Mouse (Mus musculus) thymus, adult 2 months (tissue): Measurements from ENCODE around the gene Zfyve28. TPM values are rescaled to one million over a fixed set of nuclear protein-coding genes. Genes with fewer than 3 reads are reported as not detected.

Experiments
- DNase-seq: peaks from one replicate; pipeline ENCODE4 v3.0.0; 2021
- H3K27ac ChIP-seq: fragments of 200-500 bp; 2 replicates; pipeline ENCODE4 v1.5.1; 2012; ENCODE audit warnings: low read length, control low read depth; ENCODE audit not compliant: control insufficient read depth, insufficient read depth
- H3K27me3 ChIP-seq: fragments of 200-500 bp; 2 replicates; pipeline ENCODE4 v1.6.1; 2012; ENCODE audit warnings: mild to moderate bottlenecking, low read length, moderate library complexity, mixed read lengths; ENCODE audit not compliant: control insufficient read depth, insufficient read depth
- H3K36me3 ChIP-seq: fragments of 200-500 bp; 2 replicates; pipeline ENCODE4 v1.6.1; 2012; ENCODE audit warnings: mild to moderate bottlenecking, low read length, moderate library complexity; ENCODE audit not compliant: control insufficient read depth, insufficient read depth
- H3K4me1 ChIP-seq: fragments of 200-500 bp; replicated peaks from 2 replicates; pipeline ENCODE4 v1.6.1; 2012; ENCODE audit warnings: low read length; ENCODE audit not compliant: control insufficient read depth, insufficient read depth
- H3K4me3 ChIP-seq: fragments of 200-500 bp; 2 replicates; pipeline ENCODE4 v1.5.1; 2012; ENCODE audit warnings: mild to moderate bottlenecking, low read length, control low read depth, moderate library complexity; ENCODE audit not compliant: control insufficient read depth, insufficient read depth
- CTCF ChIP-seq: fragments of 200-500 bp; IDR thresholded peaks from 2 replicates; pipeline ENCODE4 v1.5.1; 2012; ENCODE audit warnings: mild to moderate bottlenecking, control low read depth, low read length, moderate library complexity, borderline replicate concordance; ENCODE audit not compliant: control insufficient read depth, poor library complexity, insufficient read depth; ENCODE audit errors: extremely low read depth
- POLR2A ChIP-seq: fragments of 200-500 bp; IDR thresholded peaks from 2 replicates; pipeline ENCODE4 v1.6.1; 2012; ENCODE audit warnings: mild to moderate bottlenecking, low read length, control low read depth, moderate library complexity; ENCODE audit not compliant: control insufficient read depth, poor library complexity, insufficient read depth; ENCODE audit errors: extremely low read depth
- WGBS: fragments of 180-500 bp; shearing (Covaris S2); methylation state at CpG from one replicate; pipeline ENCODE4 v1.1.7; 2018; 5-methylcytosine and 5-hydroxymethylcytosine counted together
- polyA plus RNA-seq: library from polyadenylated mRNA; depleted of rRNA; stranded (reverse); fragments of >200 nt; gene quantifications from 2 replicates; pipeline ENCODE4 v1.2.3, GENCODE M21; 2012

Zfyve28 gene
- polyA plus RNA-seq, 1 experiment, result 39.1 TPM

GRCm38 (mm10) chr5:34230599-34231485, 57.4 kb downstream of the Zfyve28 start:
- H3K27me3 ChIP-seq, result no peaks in the 10 kb centered on the region
- peak overlapping the region; percentile 12; the same call in 1 of the 2 replicates for H3K4me3 ChIP-seq
- TF ChIP-seq CTCF (0 out of 2 replicates have a peak, but pooled peaks have one; percentile 12), POLR2A (no peak)
- 38% methylated on average over 9 of the region's 9 CpGs for WGBS
- H3K27ac ChIP-seq, result peak overlapping the region; percentile 98
- peaks cover 70% of the 10 kb centered on the region for H3K4me1 ChIP-seq
- no peaks in the 10 kb centered on the region for H3K36me3 ChIP-seq
- peak; percentile 33 for DNase-seq

GRCm38 (mm10) chr5:34229503-34229902, 58.7 kb downstream of the Zfyve28 start:
- no peak for DNase-seq
- peaks cover 61% of the 10 kb centered on the region for H3K4me1 ChIP-seq
- peak overlapping the region; percentile 40 for H3K27ac ChIP-seq
- WGBS, result 97% methylated on average over 5 of the region's 5 CpGs
- H3K4me3 ChIP-seq, result no peak overlapping the region
- no peaks in the 10 kb centered on the region for H3K36me3 ChIP-seq
- no peaks in the 10 kb centered on the region for H3K27me3 ChIP-seq
- TF ChIP-seq CTCF (no peak), POLR2A (no peak)

- H3K4me1 ChIP-seq, result peaks cover 33% of the 10 kb centered on the region
- 94% methylated on average over 2 of the region's 2 CpGs for WGBS
- H3K4me3 ChIP-seq, result no peak overlapping the region
- no peak for TF ChIP-seq POLR2A
- TF ChIP-seq CTCF, result no peak
- no peaks in the 10 kb centered on the region for H3K27me3 ChIP-seq
- no peaks in the 10 kb centered on the region for H3K36me3 ChIP-seq
- no peak for DNase-seq
- H3K27ac ChIP-seq, result no peak overlapping the region
Observed at GRCm38 (mm10) chr5:34225516-34225915, 62.7 kb downstream of the Zfyve28 start.

GRCm38 (mm10) chr5:34224515-34224914, 63.7 kb downstream of the Zfyve28 start:
- no peak for DNase-seq
- Histone ChIP-seq H3K27me3 (no peaks in the 10 kb centered on the region), H3K4me1 (peaks cover 24% of the 10 kb centered on the region), H3K36me3 (no peaks in the 10 kb centered on the region), H3K27ac (no peak overlapping the region), H3K4me3 (no peak overlapping the region)
- TF ChIP-seq POLR2A, result no peak
- no peak for TF ChIP-seq CTCF
- 71% methylated on average over 5 of the region's 5 CpGs for WGBS

GRCm38 (mm10) chr5:34220001-34220400, 68.2 kb downstream of the Zfyve28 start:
- TF ChIP-seq POLR2A (no peak), CTCF (no peak)
- H3K4me1 ChIP-seq, result peaks cover 29% of the 10 kb centered on the region

GRCm38 (mm10) chr5:34218672-34219071, 69.6 kb downstream of the Zfyve28 start:
- Histone ChIP-seq H3K27ac (no peak overlapping the region), H3K4me1 (peaks cover 21% of the 10 kb centered on the region), H3K4me3 (no peak overlapping the region), H3K36me3 (no peaks in the 10 kb centered on the region), H3K27me3 (no peaks in the 10 kb centered on the region)
- no peak for DNase-seq
- no peak for TF ChIP-seq POLR2A
- no peak for TF ChIP-seq CTCF
- 75% methylated on average over 5 of the region's 5 CpGs for WGBS

More at GRCm38 (mm10) chr5:34220001-34220400, 68.2 kb downstream of the Zfyve28 start:
- no peaks in the 10 kb centered on the region for H3K27me3 ChIP-seq
- DNase-seq, result no peak
- no peaks in the 10 kb centered on the region for H3K36me3 ChIP-seq
- no peak overlapping the region for H3K27ac ChIP-seq
- no peak overlapping the region for H3K4me3 ChIP-seq
- 91% methylated on average over 4 of the region's 4 CpGs for WGBS
